Mouse (Mus musculus): ENCODE results near the gene Gpr183. TPM values are rescaled to one million over a fixed set of nuclear protein-coding genes. Genes with fewer than 3 reads are reported as not detected.

The Gpr183 gene
- total and polyA plus RNA-seq, 2 experiments: 0.26 to 0.37 TPM

DNA sequence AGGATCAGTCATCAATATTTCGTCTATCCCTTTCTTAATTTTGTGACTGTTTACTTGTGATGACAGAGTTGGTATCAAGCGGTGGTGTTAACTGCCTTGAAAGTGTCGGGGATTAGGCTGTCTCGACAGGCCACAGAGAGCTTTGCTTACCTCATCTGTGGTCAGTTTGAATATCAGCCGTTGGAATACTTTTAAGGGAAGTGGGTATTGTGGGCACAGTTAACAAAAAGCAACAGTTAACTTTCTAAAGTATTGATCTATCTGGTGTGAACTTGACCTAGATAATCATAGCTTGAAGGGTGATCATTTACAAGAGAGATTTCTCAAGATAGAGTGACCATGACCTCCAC is 30.4 kb downstream of the Gpr183 start:
- Histone ChIP-seq H3K36me3 (ENCODE audit: control insufficient read depth, insufficient read depth, low read length) (no peaks in the 10 kb centered on the region), H3K9ac (ENCODE audit: low read depth, low read length) (no peak overlapping the region), H3K79me2 (ENCODE audit: control insufficient read depth, insufficient read depth, low read length) (peaks cover 3% of the 10 kb centered on the region; the same call in 1 of the 2 replicates), H3K4me1 (ENCODE audit: control insufficient read depth, insufficient read depth, low read length) (peaks cover 4% of the 10 kb centered on the region), H3K27ac (replicated peaks; ENCODE audit: insufficient read depth, low read depth, low read length) (no peak overlapping the region), H3K27me3 (ENCODE audit: control insufficient read depth, insufficient read depth, low read length) (no peaks in the 10 kb centered on the region), H3K4me3 (ENCODE audit: insufficient read depth, low read depth, low read length) (no peak overlapping the region)
- TF ChIP-seq POLR2A (IDR thresholded peaks at IDR 0.05; ENCODE audit: extremely low read depth, insufficient read depth, low read length): no peak
- no peak for TF ChIP-seq CTCF (IDR thresholded peaks at IDR 0.05; ENCODE audit: low read depth, low read length)
- peak; percentile 21 for DNase-seq (ENCODE audit: extremely low read depth, low read depth, low spot score)
- WGBS: 71% methylated on average over 5 of the region's 5 CpGs

DNA sequence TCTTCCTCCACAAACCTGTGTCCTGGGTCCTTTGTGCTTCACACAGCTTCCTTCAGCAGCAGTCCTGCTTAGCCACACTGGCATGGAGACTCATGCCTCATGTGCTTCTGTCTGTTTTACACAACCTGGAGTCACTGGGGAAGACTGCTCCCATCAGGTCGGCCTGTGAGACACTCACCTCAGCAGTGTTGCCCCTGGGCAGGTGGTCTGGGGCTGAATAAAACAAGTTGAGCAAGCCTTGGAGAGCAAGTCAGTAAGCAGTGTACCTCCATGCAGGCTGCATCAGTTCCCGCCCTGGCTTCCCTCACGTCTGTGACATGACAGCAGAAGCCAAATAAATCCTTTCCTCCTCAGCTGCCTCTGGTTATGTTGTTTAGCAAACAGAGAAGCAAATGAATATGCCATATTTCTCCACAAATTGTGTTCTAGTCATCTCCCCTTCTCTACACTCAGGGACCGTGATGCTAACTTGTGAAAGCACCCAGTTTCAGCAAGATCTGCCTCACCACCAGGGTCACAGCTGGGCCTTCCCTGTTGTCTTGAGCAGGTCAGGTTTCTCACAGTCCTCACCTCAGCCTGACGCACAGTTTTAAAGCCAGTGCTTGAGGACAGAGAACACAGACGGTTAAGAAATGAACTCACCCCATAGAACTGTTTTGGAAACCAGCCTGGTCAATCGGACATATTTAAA is 30.9 kb downstream of the Gpr183 start:
- Histone ChIP-seq H3K4me3 (ENCODE audit: insufficient read depth, low read depth, low read length) (no peak overlapping the region), H3K79me2 (ENCODE audit: control insufficient read depth, insufficient read depth, low read length) (peaks cover 3% of the 10 kb centered on the region; the same call in 1 of the 2 replicates), H3K9ac (ENCODE audit: low read depth, low read length) (no peak overlapping the region), H3K4me1 (ENCODE audit: control insufficient read depth, insufficient read depth, low read length) (peaks cover 4% of the 10 kb centered on the region), H3K27me3 (ENCODE audit: control insufficient read depth, insufficient read depth, low read length) (no peaks in the 10 kb centered on the region), H3K36me3 (ENCODE audit: control insufficient read depth, insufficient read depth, low read length) (no peaks in the 10 kb centered on the region), H3K27ac (replicated peaks; ENCODE audit: insufficient read depth, low read depth, low read length) (no peak overlapping the region)
- DNase-seq (ENCODE audit: extremely low read depth, low read depth, low spot score): no peak
- TF ChIP-seq CTCF (IDR thresholded peaks at IDR 0.05; ENCODE audit: low read depth, low read length) (no peak), POLR2A (IDR thresholded peaks at IDR 0.05; ENCODE audit: extremely low read depth, insufficient read depth, low read length) (no peak)
- WGBS: 83% methylated on average over 7 of the region's 7 CpGs

DNA sequence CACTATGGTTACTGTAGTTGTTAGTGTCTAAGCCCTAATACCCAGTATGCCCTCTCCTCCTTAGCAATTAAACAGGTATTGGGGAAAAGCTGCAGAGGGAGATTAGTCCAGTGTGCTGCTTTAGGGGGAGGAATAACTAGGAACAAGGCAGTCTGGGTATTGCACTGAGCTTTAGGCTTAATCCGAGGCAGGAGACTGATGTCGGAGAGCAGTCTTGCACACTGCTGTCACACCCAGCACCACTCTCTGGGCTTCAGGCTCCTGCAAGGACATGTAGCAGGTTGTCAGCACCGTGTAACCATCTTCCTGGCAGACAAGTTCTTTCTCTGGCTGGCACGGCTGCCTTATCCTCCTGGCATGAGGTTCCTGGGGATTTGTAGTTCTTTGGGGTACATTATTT is 32.8 kb downstream of the Gpr183 start:
- TF ChIP-seq CTCF (IDR thresholded peaks at IDR 0.05; ENCODE audit: low read depth, low read length) (no peak), POLR2A (IDR thresholded peaks at IDR 0.05; ENCODE audit: extremely low read depth, insufficient read depth, low read length) (no peak)
- Histone ChIP-seq H3K4me1 (ENCODE audit: control insufficient read depth, insufficient read depth, low read length) (peaks cover 4% of the 10 kb centered on the region), H3K9ac (ENCODE audit: low read depth, low read length) (no peak overlapping the region)

DNA sequence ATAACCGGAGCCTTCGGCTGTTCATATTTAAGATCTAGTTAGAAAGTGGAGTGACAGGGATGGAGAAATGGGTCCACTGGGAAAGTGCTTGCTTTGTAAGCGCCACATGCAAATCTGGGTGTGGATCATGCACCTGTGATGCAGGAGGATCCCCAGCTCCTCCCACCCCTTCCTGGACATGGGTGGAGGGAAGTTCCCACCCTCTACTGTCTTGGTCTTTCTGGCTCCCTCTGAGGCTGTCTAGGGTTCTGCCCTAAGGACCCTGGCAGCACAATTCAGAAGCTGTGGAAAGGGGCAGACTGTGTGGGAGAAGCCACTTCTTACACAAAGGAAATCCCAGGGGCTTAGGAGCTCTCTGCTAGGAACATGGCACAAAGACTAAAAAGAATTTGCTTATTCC is 33.4 kb downstream of the Gpr183 start:
- H3K27ac ChIP-seq (replicated peaks; ENCODE audit: insufficient read depth, low read depth, low read length): no peak overlapping the region

More for the DNA sequence above, 32.8 kb downstream of the Gpr183 start:
- H3K4me3 ChIP-seq (ENCODE audit: insufficient read depth, low read depth, low read length): no peak overlapping the region
- DNase-seq (ENCODE audit: extremely low read depth, low read depth, low spot score): no peak
- H3K27ac ChIP-seq (replicated peaks; ENCODE audit: insufficient read depth, low read depth, low read length): no peak overlapping the region
- 96% methylated on average over 4 of the region's 4 CpGs for WGBS
- H3K36me3 ChIP-seq (ENCODE audit: control insufficient read depth, insufficient read depth, low read length): no peaks in the 10 kb centered on the region
- peaks cover 7% of the 10 kb centered on the region; the same call in 1 of the 2 replicates for H3K79me2 ChIP-seq (ENCODE audit: control insufficient read depth, insufficient read depth, low read length)
- no peaks in the 10 kb centered on the region for H3K27me3 ChIP-seq (ENCODE audit: control insufficient read depth, insufficient read depth, low read length)

DNA sequence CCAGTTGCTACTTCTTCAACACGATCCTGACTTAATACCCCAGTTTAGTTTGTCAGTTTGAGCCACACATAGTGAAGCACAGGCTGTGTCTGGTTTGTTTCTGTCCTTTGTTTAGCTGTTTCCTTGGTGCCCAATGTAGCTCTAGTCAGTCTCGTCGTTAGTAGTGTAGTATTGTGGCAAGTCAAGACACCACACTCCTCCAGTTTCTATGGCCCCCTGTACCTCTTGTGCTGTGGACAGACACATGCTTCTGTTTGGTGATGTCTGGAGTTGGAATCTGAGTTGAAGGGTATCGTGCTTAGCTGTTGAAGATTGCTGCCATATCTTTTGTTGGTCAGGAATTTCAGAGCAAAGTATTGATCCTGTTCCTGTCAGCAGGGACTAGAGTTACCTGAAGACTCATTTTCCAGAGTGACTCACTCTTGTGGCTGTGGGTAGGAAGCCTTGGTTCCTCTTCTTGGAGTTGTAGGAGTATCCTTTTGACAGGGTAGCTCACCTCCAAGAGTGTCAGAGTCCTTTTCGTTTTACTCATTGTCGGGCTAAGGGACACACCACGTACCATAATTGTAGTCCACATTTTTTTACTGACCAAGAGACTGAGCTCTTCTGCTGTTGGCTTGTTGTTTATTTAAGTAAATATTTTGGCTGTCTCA is 34.1 kb downstream of the Gpr183 start:
- WGBS: 76% methylated on average over 7 of the region's 7 CpGs
- H3K79me2 ChIP-seq (ENCODE audit: control insufficient read depth, insufficient read depth, low read length): peaks cover 7% of the 10 kb centered on the region; the same call in 1 of the 2 replicates
- no peak overlapping the region for H3K4me3 ChIP-seq (ENCODE audit: insufficient read depth, low read depth, low read length)
- H3K27ac ChIP-seq (replicated peaks; ENCODE audit: insufficient read depth, low read depth, low read length): no peak overlapping the region
- DNase-seq (ENCODE audit: extremely low read depth, low read depth, low spot score): no peak
- H3K36me3 ChIP-seq (ENCODE audit: control insufficient read depth, insufficient read depth, low read length): no peaks in the 10 kb centered on the region
- H3K27me3 ChIP-seq (ENCODE audit: control insufficient read depth, insufficient read depth, low read length): no peaks in the 10 kb centered on the region
- no peak for TF ChIP-seq CTCF (IDR thresholded peaks at IDR 0.05; ENCODE audit: low read depth, low read length)
- no peak for TF ChIP-seq POLR2A (IDR thresholded peaks at IDR 0.05; ENCODE audit: extremely low read depth, insufficient read depth, low read length)
- H3K4me1 ChIP-seq (ENCODE audit: control insufficient read depth, insufficient read depth, low read length): peaks cover 4% of the 10 kb centered on the region
- H3K9ac ChIP-seq (ENCODE audit: low read depth, low read length): no peak overlapping the region

More for the DNA sequence above, 33.4 kb downstream of the Gpr183 start:
- Histone ChIP-seq H3K4me1 (ENCODE audit: control insufficient read depth, insufficient read depth, low read length) (peaks cover 4% of the 10 kb centered on the region), H3K9ac (ENCODE audit: low read depth, low read length) (no peak overlapping the region), H3K4me3 (ENCODE audit: insufficient read depth, low read depth, low read length) (no peak overlapping the region), H3K79me2 (ENCODE audit: control insufficient read depth, insufficient read depth, low read length) (peaks cover 7% of the 10 kb centered on the region; the same call in 1 of the 2 replicates), H3K27me3 (ENCODE audit: control insufficient read depth, insufficient read depth, low read length) (no peaks in the 10 kb centered on the region), H3K36me3 (ENCODE audit: control insufficient read depth, insufficient read depth, low read length) (no peaks in the 10 kb centered on the region)
- no peak for DNase-seq (ENCODE audit: extremely low read depth, low read depth, low spot score)
- WGBS: 95% methylated on average over 3 of the region's 3 CpGs
- TF ChIP-seq POLR2A (IDR thresholded peaks at IDR 0.05; ENCODE audit: extremely low read depth, insufficient read depth, low read length) (no peak), CTCF (IDR thresholded peaks at IDR 0.05; ENCODE audit: low read depth, low read length) (no peak)

Data from liver, adult 2 months (tissue).